Mouse (Mus musculus) left cerebral cortex, adult 11 months (tissue): ENCODE measurements around the gene Enc1.

ENCODE experiments used
- DNase-seq: peaks from one replicate; pipeline ENCODE4 v3.0.0; 2022; ENCODE audit warnings: low spot score

The Enc1 gene

GRCm38 (mm10) chr13:97240965-97241786, at the start of gene Enc1:
Gene Enc1 (plus strand): TSS chr13:97241105.
- DNase-seq = peak; percentile 80

- no peak for DNase-seq
These were observed 48.3 kb upstream of the Enc1 start for GRCm38 (mm10) chr13:97192649-97193048.

- DNase-seq = peak; percentile 58
These were observed 47.5 kb upstream of the Enc1 start for GRCm38 (mm10) chr13:97193420-97193819.

GRCm38 (mm10) chr13:97196186-97196924, 44.5 kb upstream of the Enc1 start:
- no peak for DNase-seq

- DNase-seq = no peak
These were observed 44.0 kb upstream of the Enc1 start for GRCm38 (mm10) chr13:97196925-97197218.

- DNase-seq = peak; percentile 87
These were observed 42.9 kb upstream of the Enc1 start, which contains the start of gene Hexb for GRCm38 (mm10) chr13:97197932-97198562. Gene Hexb (minus strand): TSS chr13:97198357.

- no peak for DNase-seq
These were observed 41.8 kb upstream of the Enc1 start for GRCm38 (mm10) chr13:97199123-97199522.

- no peak for DNase-seq
These were observed 39.8 kb upstream of the Enc1 start for GRCm38 (mm10) chr13:97201076-97201475.

GRCm38 (mm10) chr13:97201896-97202295, 39.0 kb upstream of the Enc1 start:
- no peak for DNase-seq

GRCm38 (mm10) chr13:97205052-97205701, 35.7 kb upstream of the Enc1 start:
- DNase-seq = peak; percentile 84

GRCm38 (mm10) chr13:97206046-97206445, 34.9 kb upstream of the Enc1 start:
- no peak for DNase-seq

- no peak for DNase-seq
These were observed 33.3 kb upstream of the Enc1 start for GRCm38 (mm10) chr13:97207472-97208111.

- no peak for DNase-seq
These were observed 32.8 kb upstream of the Enc1 start for GRCm38 (mm10) chr13:97208112-97208478.

- no peak for DNase-seq
These were observed 32.4 kb upstream of the Enc1 start for GRCm38 (mm10) chr13:97208500-97209010.

- no peak for DNase-seq
These were observed 26.2 kb upstream of the Enc1 start for GRCm38 (mm10) chr13:97214583-97215268.

GRCm38 (mm10) chr13:97215563-97215962, 25.3 kb upstream of the Enc1 start:
- DNase-seq = no peak

GRCm38 (mm10) chr13:97216196-97216595, 24.7 kb upstream of the Enc1 start:
- no peak for DNase-seq

- DNase-seq = no peak
These were observed 20.9 kb upstream of the Enc1 start for GRCm38 (mm10) chr13:97220022-97220421.

GRCm38 (mm10) chr13:97223856-97224255, 17.0 kb upstream of the Enc1 start:
- DNase-seq = no peak

- no peak for DNase-seq
These were observed 16.4 kb upstream of the Enc1 start for GRCm38 (mm10) chr13:97224341-97224982.

- DNase-seq = no peak
These were observed 15.8 kb upstream of the Enc1 start for GRCm38 (mm10) chr13:97225130-97225529.
